ENCODE assay signal across 9 mouse cellular contexts in genomic region chr11:83230966-83231365, GRCm38 (mm10). TPM values are rescaled to one million over a fixed set of nuclear protein-coding genes. Genes with fewer than 3 reads are reported as not detected.
DNase-seq lines count a peak whose midpoint lies in the region; ATAC-seq lines count a peak whose summit lies in the region.
"Had no signal": no experiment of that assay in that cellular context is flagged by ENCODE, and none has a peak within 500 bp of the region (broad histone marks: within the 10 kb centered on the region; RNA-seq: fewer than 3 reads in every experiment).

No protein-coding gene starts in this region.

- H3K4me3 ChIP-seq in hindbrain, embryonic 13.5 days = no peak overlapping the region

- H3K9ac ChIP-seq in hindbrain, embryonic 13.5 days = no peak overlapping the region

- peak; percentile 88 for ATAC-seq in erythroid progenitor cell, adult 5-6 weeks (replicated peaks; ENCODE audit: low FRiP score, poor library complexity, severe bottlenecking)
- ATAC-seq in hindbrain, embryonic 13.5 days (ENCODE audit: low FRiP score) = no peak

- H3K4me2 ChIP-seq in hindbrain, embryonic 13.5 days = no peak overlapping the region

- intact Hi-C loops in heart, postnatal 36 days (cut with DNase I) = no loop called here

- no peak overlapping the region for H3K27ac ChIP-seq in hindbrain, embryonic 13.5 days

- WGBS in hindbrain, embryonic 13.5 days = 87% methylated on average over 3 of the region's 3 CpGs

- H3K4me1 ChIP-seq in hindbrain, embryonic 13.5 days (replicated peaks) = no peaks in the 10 kb centered on the region

- no peaks in the 10 kb centered on the region for H3K36me3 ChIP-seq in hindbrain, embryonic 13.5 days

- no peaks in the 10 kb centered on the region for H3K27me3 ChIP-seq in hindbrain, embryonic 13.5 days

- no peaks in the 10 kb centered on the region for H3K9me3 ChIP-seq in hindbrain, embryonic 13.5 days

- peak; percentile 81 for DNase-seq in heart, adult 11 months
- DNase-seq in heart, postnatal 36 days = no peak
- DNase-seq in spleen, postnatal 36 days (ENCODE audit: low spot score in 2 of 2) = peak; percentile 37 to 52
- no peak for DNase-seq in spleen, postnatal 14 days (ENCODE audit: low spot score in 2 of 2)
- no peak for DNase-seq in urinary bladder, postnatal 36 days (ENCODE audit: low spot score in 2 of 2)
- no peak for DNase-seq in layer of hippocampus, adult 18-20 months (ENCODE audit: low spot score in 2 of 2)

RNA-seq across cellular contexts. Expression of gene Slfn3, which starts 39.8 kb away (rescaled TPM):
- total RNA-seq in heart, postnatal 36 days (2021) = 1 to 10 TPM; 3.1 to 4.1 TPM
- 5.0 and 19.3 TPM in 2 replicates for total RNA-seq in erythroid progenitor cell, adult 5-6 weeks (2015; ENCODE audit: low replicate concordance)
- 12.3 and 35.9 TPM in 2 replicates for total RNA-seq in erythroid progenitor cell, adult 5-6 weeks (2017; ENCODE audit: low replicate concordance)
- total RNA-seq in layer of hippocampus, adult 18-20 months (2021) = under 1 TPM; 0.48 to 0.52 TPM
- polyA plus RNA-seq in hindbrain, embryonic 13.5 days (2015; fragmentation: Nextera tagmentation; extraction: Ambion mirVana) = 0.12 TPM in 2 replicates

RNA-seq across cellular contexts. Expression of gene Slfn14, which starts 55.6 kb away (rescaled TPM):
- under 1 TPM; 0.11 TPM for total RNA-seq in heart, postnatal 36 days (2021)
- 86.4 and 88.3 TPM in 2 replicates for total RNA-seq in erythroid progenitor cell, adult 5-6 weeks (2015; ENCODE audit: low replicate concordance)
- 93.6 and 106 TPM in 2 replicates for total RNA-seq in erythroid progenitor cell, adult 5-6 weeks (2017; ENCODE audit: low replicate concordance)
- total RNA-seq in layer of hippocampus, adult 18-20 months (2021) = not detected
- 0.04 and 0.17 TPM in 2 replicates for polyA plus RNA-seq in hindbrain, embryonic 13.5 days (2015; fragmentation: Nextera tagmentation; extraction: Ambion mirVana)
- polyA plus RNA-seq: large intestine, adult 2 months had no signal

RNA-seq across cellular contexts. Expression of gene Slfn4, which starts 56.0 kb away (rescaled TPM):
- total RNA-seq in heart, postnatal 36 days (2021) = under 1 TPM; 0.17 to 0.19 TPM
- total RNA-seq in erythroid progenitor cell, adult 5-6 weeks (2015; ENCODE audit: low replicate concordance) = 21.3 and 75.9 TPM in 2 replicates
- total RNA-seq in erythroid progenitor cell, adult 5-6 weeks (2017; ENCODE audit: low replicate concordance) = 4.2 and 12.1 TPM in 2 replicates
- total RNA-seq in layer of hippocampus, adult 18-20 months (2021) = under 1 TPM in 1 of 2 experiments, not detected in 1; 0.17 TPM
- polyA plus RNA-seq in hindbrain, embryonic 13.5 days (2015; fragmentation: Nextera tagmentation; extraction: Ambion mirVana) = 0.06 TPM in 1 of 2 replicates, not detected in the other

Comparison
In these comparisons a context has a peak if more than half of its experiments do, and no peak if none do; other contexts are left out.
1. DNase-seq: peak in heart, adult 11 months (single experiment) and spleen, postnatal 36 days (2 of 2); none in heart, postnatal 36 days (0 of 2), spleen, postnatal 14 days (0 of 2), urinary bladder, postnatal 36 days (0 of 2) and layer of hippocampus, adult 18-20 months (0 of 2).
2. RNA of gene Slfn14, which starts 55.6 kb away (total RNA-seq): 86.4 to 106 TPM in erythroid progenitor cell, adult 5-6 weeks; 0.11 TPM in heart, postnatal 36 days and not detected in layer of hippocampus, adult 18-20 months; every median in the first group is over 10 times any median in the second.
3. RNA of gene Slfn4, which starts 56.0 kb away (total RNA-seq): 4.2 to 75.9 TPM in erythroid progenitor cell, adult 5-6 weeks; 0.17 to 0.19 TPM in heart, postnatal 36 days and 0.17 TPM in layer of hippocampus, adult 18-20 months; every median in the first group is over 4 times any median in the second.